Mouse (Mus musculus): ENCODE data around the gene Arhgap35. TPM values are rescaled to one million over a fixed set of nuclear protein-coding genes. Genes with fewer than 3 reads are reported as not detected.

Gene Arhgap35
- total RNA-seq, 2 experiments from 2014 or later, result 129 to 133 TPM

GRCm38 (mm10) chr7:16604141-16604540 is 10.7 kb downstream of the Arhgap35 start:
- no peak for DNase-seq

GRCm38 (mm10) chr7:16601683-16602102 is 13.1 kb downstream of the Arhgap35 start:
- DNase-seq, result no peak

GRCm38 (mm10) chr7:16599006-16599405 is 15.8 kb downstream of the Arhgap35 start:
- DNase-seq, result no peak

GRCm38 (mm10) chr7:16591292-16591691 is 23.5 kb downstream of the Arhgap35 start:
- DNase-seq, result no peak

GRCm38 (mm10) chr7:16587649-16588048 is 27.1 kb downstream of the Arhgap35 start:
- no peak for DNase-seq

GRCm38 (mm10) chr7:16584384-16584783 is 30.4 kb downstream of the Arhgap35 start:
- DNase-seq, result no peak

- no peak for DNase-seq
Observed at GRCm38 (mm10) chr7:16583775-16584174, 31.0 kb downstream of the Arhgap35 start.

- DNase-seq, result no peak
Observed at GRCm38 (mm10) chr7:16582299-16582698, 32.5 kb downstream of the Arhgap35 start.

- DNase-seq, result no peak
Observed at GRCm38 (mm10) chr7:16581276-16582100, 33.3 kb downstream of the Arhgap35 start.

- DNase-seq, result no peak
Observed at GRCm38 (mm10) chr7:16576719-16577118, 38.1 kb downstream of the Arhgap35 start.

- DNase-seq, result no peak
Observed at GRCm38 (mm10) chr7:16571191-16571590, 43.6 kb downstream of the Arhgap35 start.

GRCm38 (mm10) chr7:16570737-16571136 is 44.1 kb downstream of the Arhgap35 start:
- no peak for DNase-seq

GRCm38 (mm10) chr7:16564491-16564890 is 50.3 kb downstream of the Arhgap35 start:
- DNase-seq, result no peak

- no peak for DNase-seq
Observed at GRCm38 (mm10) chr7:16557783-16558538, 56.8 kb downstream of the Arhgap35 start.

GRCm38 (mm10) chr7:16557251-16557650 is 57.5 kb downstream of the Arhgap35 start:
- DNase-seq, result no peak

- no peak for DNase-seq
Observed at GRCm38 (mm10) chr7:16554215-16554614, 60.6 kb downstream of the Arhgap35 start.

- no peak for DNase-seq
Observed at GRCm38 (mm10) chr7:16551581-16551980, 63.2 kb downstream of the Arhgap35 start.

- DNase-seq, result no peak
Observed at GRCm38 (mm10) chr7:16549299-16549698, 65.5 kb downstream of the Arhgap35 start.

GRCm38 (mm10) chr7:16544770-16545169 is 70.0 kb downstream of the Arhgap35 start:
- DNase-seq, result no peak

- no peak for DNase-seq
Observed at GRCm38 (mm10) chr7:16537220-16537903, 77.4 kb downstream of the Arhgap35 start.

- no peak for DNase-seq
Observed at GRCm38 (mm10) chr7:16525995-16526394, 88.8 kb downstream of the Arhgap35 start.

GRCm38 (mm10) chr7:16525448-16525847 is 89.3 kb downstream of the Arhgap35 start:
- DNase-seq, result no peak

- DNase-seq, result no peak
Observed at GRCm38 (mm10) chr7:16524308-16524707, 90.5 kb downstream of the Arhgap35 start.

All from layer of hippocampus, postnatal 36 days (tissue).